Mouse (Mus musculus): ENCODE results near the gene Runx1. TPM values are rescaled to one million over a fixed set of nuclear protein-coding genes. Genes with fewer than 3 reads are reported as not detected.

Runx1 gene
- total and polyA plus RNA-seq, 3 experiments, result 3.1 to 10.9 (median 4.7) TPM

- no peak for TF ChIP-seq POLR2A (IDR thresholded peaks at IDR 0.05; ENCODE audit: low read depth, low read length)
- TF ChIP-seq ELF1 (IDR thresholded peaks at IDR 0.05; ENCODE audit: low read depth, low read length), result no peak
- TF ChIP-seq ETS1 (conservative IDR thresholded peaks at IDR 0.05; ENCODE audit: low read depth, low read length), result no peak
- TF ChIP-seq USF2 (conservative IDR thresholded peaks at IDR 0.05; ENCODE audit: low read depth, low read length), result no peak
- no peak for TF ChIP-seq RAD21 (IDR thresholded peaks at IDR 0.05; ENCODE audit: low read depth, low read length)
- no peak for TF ChIP-seq GABPA (IDR thresholded peaks at IDR 0.05; ENCODE audit: insufficient replicate concordance, low read depth, low read length)
- no peak for DNase-seq (ENCODE audit: extremely low read depth)
- Histone ChIP-seq H3K4me1 (ENCODE audit: control insufficient read depth in 1 of 2, insufficient read depth in 2 of 2) (0 out of 4 replicates have a peak, but pooled peaks cover 0 to 6% of the 10 kb centered on the region in 2 experiments), H3K4me3 (replicated peaks in 1 of 3; ENCODE audit: low read depth in 2 of 3, low read length in 2 of 3, poor library complexity in 1 of 3) (no peak overlapping the region), H3K9me3 (replicated peaks; ENCODE audit: low read length) (no peaks in the 10 kb centered on the region), H3K27me3 (replicated peaks) (no peaks in the 10 kb centered on the region), H3K36me3 (replicated peaks in 1 of 2; ENCODE audit: control insufficient read depth in 1 of 2, insufficient read depth in 1 of 2, low read length in 1 of 2) (peaks cover 0 to 33% of the 10 kb centered on the region in 2 experiments), H3K27ac (ENCODE audit: insufficient read depth, low read depth) (no peak overlapping the region), H3K79me2 (replicated peaks; ENCODE audit: control insufficient read depth, extremely low read depth, insufficient read depth, poor library complexity, severe bottlenecking) (no peaks in the 10 kb centered on the region), H3K9ac (ENCODE audit: insufficient read depth, low read depth) (no peak overlapping the region), H3K4me2 (ENCODE audit: insufficient read depth, low read depth, poor library complexity, severe bottlenecking) (no peak overlapping the region)
- dilution Hi-C loops (cut with MboI; ENCODE audit: extremely low pct_ligation_motif_present, extremely low pct_unique_long_range_greater_than_20kb, low sequenced_read_pairs), result no loop called here
- in situ Hi-C loops (cut with MboI; ENCODE audit: low pct_ligation_motif_present, low pct_unique_long_range_greater_than_20kb, low sequenced_read_pairs), result no loop called here
These were observed 99.1 kb downstream of the Runx1 start for GRCm38 (mm10) chr16:92726870-92727269.

- Histone ChIP-seq H3K79me2 (replicated peaks; ENCODE audit: control insufficient read depth, extremely low read depth, insufficient read depth, poor library complexity, severe bottlenecking) (no peaks in the 10 kb centered on the region), H3K4me1 (ENCODE audit: control insufficient read depth in 1 of 2, insufficient read depth in 2 of 2) (0 out of 4 replicates have a peak, but pooled peaks cover 0 to 6% of the 10 kb centered on the region in 2 experiments), H3K27ac (ENCODE audit: insufficient read depth, low read depth) (no peak overlapping the region), H3K27me3 (replicated peaks) (no peaks in the 10 kb centered on the region), H3K9ac (ENCODE audit: insufficient read depth, low read depth) (no peak overlapping the region), H3K4me2 (ENCODE audit: insufficient read depth, low read depth, poor library complexity, severe bottlenecking) (no peak overlapping the region), H3K36me3 (replicated peaks in 1 of 2; ENCODE audit: control insufficient read depth in 1 of 2, insufficient read depth in 1 of 2, low read length in 1 of 2) (peaks cover 0 to 37% of the 10 kb centered on the region in 2 experiments), H3K9me3 (replicated peaks; ENCODE audit: low read length) (peaks cover 11% of the 10 kb centered on the region), H3K4me3 (replicated peaks in 1 of 3; ENCODE audit: low read depth in 2 of 3, low read length in 2 of 3, poor library complexity in 1 of 3) (no peak overlapping the region)
- DNase-seq (ENCODE audit: extremely low read depth), result no peak
- in situ Hi-C loops (cut with MboI; ENCODE audit: low pct_ligation_motif_present, low pct_unique_long_range_greater_than_20kb, low sequenced_read_pairs) (no loop called here), dilution Hi-C loops (cut with MboI; ENCODE audit: extremely low pct_ligation_motif_present, extremely low pct_unique_long_range_greater_than_20kb, low sequenced_read_pairs) (no loop called here)
- TF ChIP-seq UBTF (IDR thresholded peaks at IDR 0.05; ENCODE audit: low read depth, low read length), result no peak
These were observed 101.4 kb downstream of the Runx1 start for GRCm38 (mm10) chr16:92724526-92724925.

GRCm38 (mm10) chr16:92720678-92721077, 105.3 kb downstream of the Runx1 start:
- no peak for DNase-seq (ENCODE audit: extremely low read depth)
- in situ Hi-C loops (cut with MboI; ENCODE audit: low pct_ligation_motif_present, low pct_unique_long_range_greater_than_20kb, low sequenced_read_pairs), result no loop called here
- Histone ChIP-seq H3K36me3 (replicated peaks in 1 of 2; ENCODE audit: control insufficient read depth in 1 of 2, insufficient read depth in 1 of 2, low read length in 1 of 2) (peaks cover 0 to 45% of the 10 kb centered on the region in 2 experiments), H3K4me1 (ENCODE audit: control insufficient read depth in 1 of 2, insufficient read depth in 2 of 2) (peaks cover 0 to 11% of the 10 kb centered on the region in 2 experiments; a peak in 1 of 4 replicates), H3K79me2 (replicated peaks; ENCODE audit: control insufficient read depth, extremely low read depth, insufficient read depth, poor library complexity, severe bottlenecking) (no peaks in the 10 kb centered on the region), H3K9ac (ENCODE audit: insufficient read depth, low read depth) (no peak overlapping the region), H3K27ac (ENCODE audit: insufficient read depth, low read depth) (no peak overlapping the region), H3K4me3 (replicated peaks in 1 of 3; ENCODE audit: low read depth in 2 of 3, low read length in 2 of 3, poor library complexity in 1 of 3) (no peak overlapping the region), H3K27me3 (replicated peaks) (no peaks in the 10 kb centered on the region), H3K9me3 (replicated peaks; ENCODE audit: low read length) (peaks cover 11% of the 10 kb centered on the region), H3K4me2 (ENCODE audit: insufficient read depth, low read depth, poor library complexity, severe bottlenecking) (no peak overlapping the region)
- TF ChIP-seq MAFK (IDR thresholded peaks at IDR 0.05; ENCODE audit: insufficient replicate concordance, low read length) (no peak), UBTF (IDR thresholded peaks at IDR 0.05; ENCODE audit: low read depth, low read length) (no peak), USF2 (conservative IDR thresholded peaks at IDR 0.05; ENCODE audit: low read depth, low read length) (no peak), POLR2AphosphoS2 (IDR thresholded peaks at IDR 0.05; ENCODE audit: low read depth, low read length) (no peak), ZMIZ1 (IDR thresholded peaks at IDR 0.05; ENCODE audit: low read depth, low read length) (no peak), USF1 (IDR thresholded peaks at IDR 0.05; ENCODE audit: low read depth, low read length) (no peak), HCFC1 (IDR thresholded peaks at IDR 0.05; ENCODE audit: low read depth, low read length) (no peak), RCOR1 (conservative IDR thresholded peaks at IDR 0.05; ENCODE audit: low read depth, low read length) (no peak), MXI1 (IDR thresholded peaks at IDR 0.05; ENCODE audit: low read depth, low read length) (no peak), PAX5 (IDR thresholded peaks at IDR 0.05; ENCODE audit: low read length) (no peak), MYC (IDR thresholded peaks at IDR 0.05; ENCODE audit: low read depth, low read length) (no peak), IRF4 (IDR thresholded peaks at IDR 0.05; ENCODE audit: low read depth, low read length) (no peak), ZC3H11A (IDR thresholded peaks at IDR 0.05; ENCODE audit: low read depth, low read length) (no peak), CHD1 (IDR thresholded peaks at IDR 0.05; ENCODE audit: low read depth, low read length) (no peak)
- dilution Hi-C loops (cut with MboI; ENCODE audit: extremely low pct_ligation_motif_present, extremely low pct_unique_long_range_greater_than_20kb, low sequenced_read_pairs), result no loop called here
